In the genomic region with DNA sequence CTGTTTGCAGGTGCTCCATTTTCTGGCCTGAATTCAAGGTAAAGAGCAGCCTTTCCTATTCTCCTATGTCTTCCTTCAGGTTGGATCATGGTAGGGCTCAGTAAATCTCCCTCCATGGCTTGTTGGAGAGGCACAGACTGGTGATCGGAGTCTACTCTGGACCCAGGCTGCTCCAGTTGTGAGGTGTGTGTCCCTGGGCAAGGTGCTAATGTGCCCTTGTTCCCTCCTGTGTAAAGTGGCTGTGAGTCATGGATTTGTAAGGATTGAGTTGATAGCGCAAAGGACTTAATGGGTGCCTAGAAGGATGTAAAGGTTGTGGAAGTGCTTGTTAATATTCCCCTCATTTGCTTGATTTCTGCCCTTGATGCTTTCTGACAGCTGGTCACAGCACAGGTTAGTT, we compare ENCODE assay signal across 11 mouse cellular contexts. TPM values are rescaled to one million over a fixed set of nuclear protein-coding genes. Genes with fewer than 3 reads are reported as not detected.
DNase-seq lines count a peak whose midpoint lies in the region; ATAC-seq and TF ChIP-seq lines count a peak whose summit lies in the region.
"Had no signal": no experiment of that assay in that cellular context is flagged by ENCODE, and none has a peak within 500 bp of the region (broad histone marks: within the 10 kb centered on the region; RNA-seq: fewer than 3 reads in every experiment).

No protein-coding gene starts in this region.

- peak overlapping the region; percentile 96; the same call in 1 of the 2 replicates for H3K4me3 ChIP-seq in heart, embryonic 15.5 days
- H3K4me3 ChIP-seq in testis, adult 2 months (ENCODE audit: control insufficient read depth, low read depth, low read length): no peak overlapping the region
- H3K4me3 ChIP-seq in liver, embryonic 14.5 days (ENCODE audit: insufficient read depth in 1 of 2, low read depth in 2 of 2, low read length in 2 of 2): peak overlapping the region; percentile 90 to 100
- H3K4me3 ChIP-seq in thymus, adult 2 months (ENCODE audit: control insufficient read depth, insufficient read depth, low read length): no peak overlapping the region

- ATAC-seq in heart, embryonic 15.5 days (replicated peaks; ENCODE audit: insufficient number of reproducible peaks, insufficient read depth, low FRiP score, low read depth): no peak
- ATAC-seq in liver, embryonic 14.5 days (ENCODE audit: insufficient read depth): no peak
- no peak for ATAC-seq in megakaryocyte progenitor cell, adult 5-6 weeks (replicated peaks; ENCODE audit: poor library complexity)

- no peak for TF ChIP-seq POLR2A in testis, adult 2 months (IDR thresholded peaks at IDR 0.05; ENCODE audit: control insufficient read depth, low read depth, low read length)
- no peak for TF ChIP-seq POLR2A in thymus, adult 2 months (IDR thresholded peaks at IDR 0.05; ENCODE audit: control insufficient read depth, extremely low read depth, insufficient read depth, low read length, poor library complexity)

- no peaks in the 10 kb centered on the region for H3K27me3 ChIP-seq in heart, embryonic 15.5 days
- no peaks in the 10 kb centered on the region for H3K27me3 ChIP-seq in testis, adult 2 months (ENCODE audit: control insufficient read depth, insufficient read depth, low read length)
- no peaks in the 10 kb centered on the region for H3K27me3 ChIP-seq in liver, embryonic 14.5 days (ENCODE audit: control insufficient read depth, insufficient read depth, low read length)
- no peaks in the 10 kb centered on the region for H3K27me3 ChIP-seq in thymus, adult 2 months (ENCODE audit: control insufficient read depth, insufficient read depth, low read length)

- H3K27ac ChIP-seq in heart, embryonic 15.5 days: no peak overlapping the region
- H3K27ac ChIP-seq in testis, adult 2 months (ENCODE audit: control insufficient read depth, insufficient read depth, low read depth, low read length): peak overlapping the region; percentile 26; the same call in 1 of the 2 replicates
- peak overlapping the region; percentile 92 for H3K27ac ChIP-seq in liver, embryonic 14.5 days
- H3K27ac ChIP-seq in thymus, adult 2 months (ENCODE audit: control insufficient read depth, insufficient read depth, low read length): no peak overlapping the region

- peaks cover 31% of the 10 kb centered on the region for H3K4me1 ChIP-seq in heart, embryonic 15.5 days (replicated peaks)
- peaks cover 6% of the 10 kb centered on the region for H3K4me1 ChIP-seq in testis, adult 2 months (ENCODE audit: control insufficient read depth, insufficient read depth, low read length)
- peaks cover 11 to 23% of the 10 kb centered on the region in 2 experiments for H3K4me1 ChIP-seq in liver, embryonic 14.5 days (replicated peaks; ENCODE audit: control insufficient read depth in 2 of 2, insufficient read depth in 2 of 2, low read length in 1 of 2)
- peaks cover 8% of the 10 kb centered on the region for H3K4me1 ChIP-seq in thymus, adult 2 months (replicated peaks; ENCODE audit: control insufficient read depth, insufficient read depth, low read length)

- no peak for TF ChIP-seq CTCF in testis, adult 2 months (IDR thresholded peaks at IDR 0.05; ENCODE audit: control insufficient read depth, insufficient read depth, insufficient replicate concordance, low read depth, low read length)
- no peak for TF ChIP-seq CTCF in liver, embryonic 14.5 days (IDR thresholded peaks at IDR 0.05; ENCODE audit: low read depth)
- no peak for TF ChIP-seq CTCF in thymus, adult 2 months (IDR thresholded peaks at IDR 0.05; ENCODE audit: borderline replicate concordance, control insufficient read depth, extremely low read depth, insufficient read depth, low read length, poor library complexity)

- intact Hi-C loops in heart, postnatal 25 days (cut with DNase I): loop anchor here (5.0 kb wide), 1 partner anchor 40 kb away; no protein-coding TSS in a partner anchor
- intact Hi-C loops in gastrocnemius, postnatal 14 days (cut with DNase I; ENCODE audit: low total_unique reads): no loop called here

- peak overlapping the region; percentile 88 for H3K4me2 ChIP-seq in heart, embryonic 15.5 days
- peak overlapping the region; percentile 92 for H3K4me2 ChIP-seq in liver, embryonic 14.5 days (ENCODE audit: low read depth)

- H3K36me3 ChIP-seq in heart, embryonic 15.5 days: peaks cover 40% of the 10 kb centered on the region
- H3K36me3 ChIP-seq in testis, adult 2 months (ENCODE audit: control insufficient read depth, insufficient read depth, low read length): no peaks in the 10 kb centered on the region
- peaks cover 60% of the 10 kb centered on the region for H3K36me3 ChIP-seq in liver, embryonic 14.5 days (replicated peaks; ENCODE audit: control insufficient read depth, insufficient read depth, low read depth)
- H3K36me3 ChIP-seq in thymus, adult 2 months (ENCODE audit: control insufficient read depth, insufficient read depth, low read length): peaks cover 38% of the 10 kb centered on the region

- H3K9me3 ChIP-seq in heart, embryonic 15.5 days (replicated peaks): no peaks in the 10 kb centered on the region
- H3K9me3 ChIP-seq in liver, embryonic 14.5 days (ENCODE audit: control insufficient read depth, low read length): no peaks in the 10 kb centered on the region

- DNase-seq in heart, postnatal 25 days (ENCODE audit: low spot score): no peak
- DNase-seq in testis, postnatal 14 days (ENCODE audit: low spot score): no peak
- DNase-seq in liver, embryonic 14.5 days (ENCODE audit: low read depth in 3 of 3, low spot score in 3 of 3): no peak
- no peak for DNase-seq in thymus, adult 2 months
- DNase-seq in gastrocnemius, postnatal 14 days: no peak
- DNase-seq: adrenal gland, adult 8-10 months had no signal

- 95% methylated on average over 2 of the region's 2 CpGs for WGBS in heart, embryonic 15.5 days
- 90% methylated on average over 2 of the region's 2 CpGs for WGBS in liver, embryonic 14.5 days (ENCODE audit: insufficient replicate concordance)
- 96% methylated on average over 2 of the region's 2 CpGs for WGBS in thymus, adult 2 months

- no peak for TF ChIP-seq EP300 in liver, embryonic 14.5 days (IDR thresholded peaks at IDR 0.05; ENCODE audit: low read depth)

- H3K9ac ChIP-seq in heart, embryonic 15.5 days: no peak overlapping the region
- H3K9ac ChIP-seq in liver, embryonic 14.5 days (replicated peaks): peak overlapping the region; percentile 92

RNA-seq across cellular contexts. Expression of a gene that starts 1.9 kb away (rescaled TPM):
- polyA plus RNA-seq in heart, embryonic 15.5 days (2015; fragmentation: Nextera tagmentation; extraction: Ambion mirVana): 43.1 and 57.0 TPM in 2 replicates
- total RNA-seq in heart, postnatal 25 days (2021): 100 to 1,000 TPM; 178 to 187 TPM
- polyA plus RNA-seq in testis, adult 2 months (2012; rRNA removed): 91.7 and 103 TPM in 2 replicates
- 54.4 and 57.5 TPM in 2 replicates for polyA plus RNA-seq in liver, embryonic 14.5 days (2012; rRNA removed)
- polyA plus RNA-seq in liver, embryonic 14.5 days (2014; fragmentation: Nextera tagmentation; extraction: Ambion mirVana): 45.4 and 56.7 TPM in 2 replicates
- 230 and 280 TPM in 2 replicates for polyA plus RNA-seq in thymus, adult 2 months (2012; rRNA removed)
- 100 to 1,000 TPM; 100 to 107 TPM for total RNA-seq in gastrocnemius, postnatal 14 days (2021)
- 41.0 and 42.0 TPM in 2 replicates for total RNA-seq in megakaryocyte progenitor cell, adult 5-6 weeks (2015)
- total RNA-seq in megakaryocyte progenitor cell, adult 5-6 weeks (2017): 37.0 and 51.5 TPM in 2 replicates

RNA-seq across cellular contexts. Expression of a gene that starts 20.0 kb away (rescaled TPM):
- 63.0 and 78.8 TPM in 2 replicates for polyA plus RNA-seq in heart, embryonic 15.5 days (2015; fragmentation: Nextera tagmentation; extraction: Ambion mirVana)
- 10 to 100 TPM; 66.9 to 71.1 TPM for total RNA-seq in heart, postnatal 25 days (2021)
- 85.7 and 88.5 TPM in 2 replicates for polyA plus RNA-seq in testis, adult 2 months (2012; rRNA removed)
- 110 and 132 TPM in 2 replicates for polyA plus RNA-seq in liver, embryonic 14.5 days (2012; rRNA removed)
- 52.2 and 60.2 TPM in 2 replicates for polyA plus RNA-seq in liver, embryonic 14.5 days (2014; fragmentation: Nextera tagmentation; extraction: Ambion mirVana)
- 437 and 438 TPM in 2 replicates for polyA plus RNA-seq in thymus, adult 2 months (2012; rRNA removed)
- total RNA-seq in gastrocnemius, postnatal 14 days (2021): 10 to 100 TPM; 52.0 to 62.2 TPM
- 99.3 TPM in 2 replicates for total RNA-seq in megakaryocyte progenitor cell, adult 5-6 weeks (2015)
- 225 and 247 TPM in 2 replicates for total RNA-seq in megakaryocyte progenitor cell, adult 5-6 weeks (2017)

RNA-seq across cellular contexts. Expression of a gene that starts 30.6 kb away (rescaled TPM):
- 14.7 and 17.2 TPM in 2 replicates for polyA plus RNA-seq in heart, embryonic 15.5 days (2015; fragmentation: Nextera tagmentation; extraction: Ambion mirVana)
- total RNA-seq in heart, postnatal 25 days (2021): 1 to 10 TPM; 5.6 to 5.8 TPM
- polyA plus RNA-seq in testis, adult 2 months (2012; rRNA removed): 9.4 and 11.1 TPM in 2 replicates
- 1.4 and 1.7 TPM in 2 replicates for polyA plus RNA-seq in liver, embryonic 14.5 days (2012; rRNA removed)
- 1.6 and 1.8 TPM in 2 replicates for polyA plus RNA-seq in liver, embryonic 14.5 days (2014; fragmentation: Nextera tagmentation; extraction: Ambion mirVana)
- 29.9 and 42.3 TPM in 2 replicates for polyA plus RNA-seq in thymus, adult 2 months (2012; rRNA removed)
- 1 to 10 TPM; 5.6 to 6.6 TPM for total RNA-seq in gastrocnemius, postnatal 14 days (2021)
- total RNA-seq in megakaryocyte progenitor cell, adult 5-6 weeks (2015): 2.3 and 3.0 TPM in 2 replicates
- 0.24 and 0.67 TPM in 2 replicates for total RNA-seq in megakaryocyte progenitor cell, adult 5-6 weeks (2017)

RNA-seq across cellular contexts. Expression of a gene that starts 34.8 kb away (rescaled TPM):
- not detected in 2 replicates for polyA plus RNA-seq in heart, embryonic 15.5 days (2015; fragmentation: Nextera tagmentation; extraction: Ambion mirVana)
- not detected for total RNA-seq in heart, postnatal 25 days (2021)
- 0.07 TPM in 1 of 2 replicates, not detected in the other for polyA plus RNA-seq in testis, adult 2 months (2012; rRNA removed)
- polyA plus RNA-seq in liver, embryonic 14.5 days (2012; rRNA removed): not detected in 2 replicates
- not detected in 2 replicates for polyA plus RNA-seq in liver, embryonic 14.5 days (2014; fragmentation: Nextera tagmentation; extraction: Ambion mirVana)
- polyA plus RNA-seq in thymus, adult 2 months (2012; rRNA removed): not detected in 2 replicates
- not detected for total RNA-seq in gastrocnemius, postnatal 14 days (2021)
- not detected in 2 replicates for total RNA-seq in megakaryocyte progenitor cell, adult 5-6 weeks (2015)
- not detected in 2 replicates for total RNA-seq in megakaryocyte progenitor cell, adult 5-6 weeks (2017)
- total RNA-seq: left cerebral cortex, adult 8-10 months; neutrophil, adult 5-6 weeks had no signal

RNA-seq across cellular contexts. Expression of a gene that starts 43.7 kb away (rescaled TPM):
- 5.4 and 6.5 TPM in 2 replicates for polyA plus RNA-seq in heart, embryonic 15.5 days (2015; fragmentation: Nextera tagmentation; extraction: Ambion mirVana)
- total RNA-seq in heart, postnatal 25 days (2021): 1 to 10 TPM; 5.3 to 6.1 TPM
- polyA plus RNA-seq in testis, adult 2 months (2012; rRNA removed): 4.3 and 5.2 TPM in 2 replicates
- 0.90 and 0.96 TPM in 2 replicates for polyA plus RNA-seq in liver, embryonic 14.5 days (2012; rRNA removed)
- 0.86 and 1.0 TPM in 2 replicates for polyA plus RNA-seq in liver, embryonic 14.5 days (2014; fragmentation: Nextera tagmentation; extraction: Ambion mirVana)
- 5.2 and 6.3 TPM in 2 replicates for polyA plus RNA-seq in thymus, adult 2 months (2012; rRNA removed)
- 1 to 10 TPM; 4.3 to 5.0 TPM for total RNA-seq in gastrocnemius, postnatal 14 days (2021)
- 0.72 and 1.5 TPM in 2 replicates for total RNA-seq in megakaryocyte progenitor cell, adult 5-6 weeks (2015)
- 1.6 and 1.7 TPM in 2 replicates for total RNA-seq in megakaryocyte progenitor cell, adult 5-6 weeks (2017)

Comparison
In these comparisons a context has a peak if more than half of its experiments do, and no peak if none do; other contexts are left out.
1. H3K27ac ChIP-seq: peak in testis, adult 2 months (single experiment) and liver, embryonic 14.5 days (single experiment); none in heart, embryonic 15.5 days (single experiment) and thymus, adult 2 months (single experiment).
2. H3K4me3 ChIP-seq: peak in heart, embryonic 15.5 days (single experiment) and liver, embryonic 14.5 days (2 of 2); none in testis, adult 2 months (single experiment) and thymus, adult 2 months (single experiment).